Mouse (Mus musculus): ENCODE measurements around the gene Agbl4.
A peak's percentile ranks its signal among the peaks of the same experiment; 100 is the strongest.

Gene Agbl4

DNA sequence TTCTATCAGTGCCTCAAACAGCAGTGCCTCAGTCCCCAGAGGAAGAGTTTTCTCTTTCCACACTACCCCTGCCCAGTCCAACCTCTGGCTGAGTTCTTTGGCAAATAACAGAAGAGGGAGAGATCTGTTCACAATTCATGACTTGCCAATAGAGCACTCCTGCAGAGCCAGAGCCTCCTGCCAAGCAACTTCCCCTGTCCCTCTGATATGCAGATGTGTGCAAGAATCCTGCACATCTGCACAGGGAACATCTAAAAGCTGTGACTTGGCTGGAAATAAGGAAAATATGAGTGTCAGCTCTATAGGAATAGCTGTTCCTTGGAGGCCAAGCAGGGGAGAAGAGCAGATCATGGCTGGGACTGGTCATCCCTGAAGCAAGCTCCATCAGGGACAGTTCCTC, 993.3 kb downstream of the Agbl4 start:
- no peak for DNase-seq (ENCODE audit: low spot score in 2 of 2)

DNA sequence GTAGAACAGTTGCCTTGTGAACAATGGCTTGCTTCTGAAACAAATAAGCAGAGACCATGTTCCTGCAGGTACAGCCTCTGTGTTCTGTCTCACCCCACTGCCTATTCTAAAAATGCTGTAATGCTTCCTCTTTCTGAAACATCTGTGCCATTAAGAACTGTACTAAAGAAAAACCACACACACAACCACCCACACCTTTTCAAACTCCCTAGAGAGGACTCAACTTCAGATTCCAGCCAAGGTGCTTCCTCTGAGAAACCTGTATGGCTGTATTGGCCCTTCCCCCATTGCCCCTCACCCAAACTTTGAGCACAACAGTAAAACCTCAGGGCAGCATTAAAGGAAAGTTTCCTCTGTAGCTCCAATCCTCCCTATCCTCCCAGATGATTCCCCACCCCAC, 1002.3 kb downstream of the Agbl4 start:
- DNase-seq (ENCODE audit: low spot score in 2 of 2): peak in 1 of 2 experiments; percentile 59

DNA sequence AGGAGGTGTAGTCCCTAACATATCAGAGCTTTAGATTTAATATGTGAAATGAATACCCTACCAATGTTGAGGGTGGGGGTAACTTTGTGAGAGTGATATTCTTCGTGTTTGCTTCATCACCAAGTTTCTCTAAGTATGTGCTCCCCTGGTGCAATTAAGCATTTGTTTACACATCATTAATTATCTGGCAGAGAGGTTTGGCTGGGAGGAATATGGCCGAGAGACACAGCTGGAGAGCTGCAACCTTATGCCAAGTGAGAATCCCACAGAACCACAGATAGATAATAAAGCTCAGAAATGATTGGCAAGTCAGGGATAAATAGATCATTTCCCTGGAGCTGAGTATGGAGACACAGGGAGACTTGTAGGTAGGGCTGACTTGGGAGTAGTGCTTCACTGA, 1003.2 kb downstream of the Agbl4 start:
- DNase-seq (ENCODE audit: low spot score in 2 of 2): no peak

DNA sequence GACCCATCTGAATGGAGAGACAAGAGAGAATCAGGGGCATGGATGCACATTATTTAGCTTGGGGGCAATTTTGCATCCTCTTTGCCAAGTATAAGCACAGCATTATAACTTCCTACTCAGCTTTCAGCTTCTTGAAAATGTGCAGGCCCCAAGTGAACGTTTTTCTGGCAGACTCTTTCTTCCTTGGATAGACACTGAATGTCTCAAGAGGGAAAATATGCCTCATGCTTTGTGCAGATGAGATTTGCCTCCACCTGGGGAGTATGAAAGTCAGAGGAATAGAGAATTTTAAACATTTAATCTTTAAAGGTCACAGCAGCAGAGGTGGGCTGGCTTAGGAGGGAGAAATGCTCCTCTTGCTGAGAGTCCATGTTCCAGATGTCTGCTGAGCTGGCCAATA, 1005.8 kb downstream of the Agbl4 start:
- DNase-seq (ENCODE audit: low spot score in 2 of 2): no peak

DNA sequence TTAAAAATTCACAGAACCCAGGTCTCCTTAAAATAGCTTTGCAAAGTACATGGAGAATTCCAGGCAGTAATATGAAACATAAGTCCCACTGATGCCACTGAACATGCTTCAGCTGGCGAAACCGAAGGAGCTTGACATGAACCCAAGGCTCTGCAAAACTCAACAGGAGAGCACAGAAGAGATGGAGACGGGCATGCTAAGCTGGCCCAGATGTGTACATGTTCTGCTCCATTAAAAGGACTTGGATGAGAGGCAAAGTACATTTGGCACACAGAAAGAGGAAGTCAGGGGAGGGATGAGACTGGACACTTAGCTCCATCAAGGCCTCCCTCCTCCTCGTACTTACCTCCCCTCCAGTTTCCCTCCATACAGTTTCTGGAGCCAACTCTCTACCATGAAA, 1013.3 kb downstream of the Agbl4 start:
- no peak for DNase-seq (ENCODE audit: low spot score in 2 of 2)

DNA sequence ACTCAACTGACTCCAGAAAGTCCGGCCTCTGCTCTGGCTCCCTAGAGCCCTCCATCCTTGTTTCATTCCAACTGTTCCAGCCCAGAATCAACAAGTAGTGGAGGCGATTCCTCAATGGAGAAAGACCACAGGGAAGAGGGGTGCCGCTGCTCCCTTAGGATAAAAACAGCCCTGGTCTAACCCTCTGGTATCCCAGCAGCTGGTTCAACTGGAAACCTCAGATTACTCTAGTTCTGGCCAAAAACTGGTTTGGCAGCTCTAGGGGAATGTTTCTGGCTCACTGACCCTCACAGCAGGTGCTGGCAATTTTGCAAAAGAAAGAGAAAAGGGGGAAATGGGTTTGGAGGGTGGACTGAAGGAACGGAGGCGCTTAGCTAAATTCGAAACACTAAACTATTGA, 1016.9 kb downstream of the Agbl4 start:
- DNase-seq (ENCODE audit: low spot score in 2 of 2): no peak

DNA sequence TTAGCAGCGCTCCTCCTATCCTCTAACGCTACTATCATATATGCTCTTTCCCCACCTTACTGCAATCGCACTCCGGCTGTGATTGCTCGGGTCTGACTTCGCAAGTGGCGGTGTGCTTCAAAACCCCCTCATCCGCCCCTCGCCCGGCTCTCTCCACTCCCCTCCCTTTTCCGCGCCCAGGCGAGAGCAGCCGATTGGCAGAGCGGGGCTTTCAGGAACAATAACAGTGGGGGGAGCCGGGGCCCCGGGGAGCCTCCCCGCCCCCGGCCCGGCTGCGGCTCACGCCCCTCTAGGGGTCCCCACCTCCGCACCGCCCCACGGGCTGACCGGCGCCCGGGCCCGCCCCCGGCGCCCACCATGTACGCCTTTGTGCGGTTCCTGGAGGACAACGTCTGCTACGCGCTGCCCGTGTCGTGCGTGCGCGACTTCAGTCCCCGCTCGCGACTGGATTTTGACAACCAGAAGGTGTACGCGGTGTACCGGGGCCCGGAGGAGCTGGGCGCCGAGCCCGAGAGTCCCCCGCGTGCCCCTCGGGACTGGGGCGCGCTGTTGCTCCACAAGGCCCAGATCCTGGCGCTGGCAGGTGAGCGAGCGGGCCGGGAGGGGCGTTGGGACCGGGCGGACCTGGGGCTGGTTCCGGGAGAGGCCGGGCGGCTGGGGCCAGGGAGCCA, 1017.5 kb downstream of the Agbl4 start, which contains the start of gene Bend5:
Gene Bend5 (plus strand): TSS at position 189 of the 671 bp plus-strand sequence.
- peak; percentile 12 to 67 for DNase-seq (ENCODE audit: low spot score in 2 of 2)

DNA sequence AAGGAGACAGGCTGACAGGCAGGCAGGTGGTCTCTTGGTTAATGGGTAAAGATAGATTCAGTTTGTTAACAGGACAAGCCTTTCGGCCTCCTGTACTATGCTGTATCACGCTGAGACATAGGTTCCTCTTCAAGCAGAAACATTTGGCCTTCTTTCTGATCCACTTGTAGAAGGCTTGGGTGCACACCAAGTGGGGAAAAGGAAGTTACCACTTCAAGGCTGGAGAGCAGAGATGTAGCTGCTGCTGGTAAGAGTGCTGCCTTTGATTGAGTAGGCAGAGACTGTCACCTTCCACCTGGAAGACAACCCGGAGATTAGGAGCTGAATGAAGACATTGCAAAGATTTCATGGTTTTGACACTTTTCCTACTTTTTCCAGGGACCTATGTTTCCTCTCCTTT, 1018.7 kb downstream of the Agbl4 start:
- DNase-seq (ENCODE audit: low spot score in 2 of 2): no peak

DNA sequence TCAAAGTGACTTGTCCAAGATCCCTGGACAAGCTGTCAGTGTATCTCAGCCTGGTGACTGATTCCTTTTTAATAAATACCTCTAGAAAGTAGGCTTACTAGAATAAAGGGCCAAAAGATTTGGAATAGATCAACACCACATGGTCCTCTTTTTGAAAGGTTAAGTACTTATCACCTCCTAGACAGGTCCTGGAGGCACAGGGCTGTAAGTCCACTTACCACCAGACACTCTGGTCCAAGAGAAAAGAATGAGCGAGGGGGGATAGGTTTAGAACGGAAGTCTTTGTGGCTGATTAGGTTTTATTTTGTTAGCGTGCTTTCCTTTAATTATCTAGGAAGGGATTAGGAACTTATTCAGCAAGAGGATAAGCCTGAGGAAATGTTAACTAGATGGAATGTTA, 1019.1 kb downstream of the Agbl4 start:
- no peak for DNase-seq (ENCODE audit: low spot score in 2 of 2)

DNA sequence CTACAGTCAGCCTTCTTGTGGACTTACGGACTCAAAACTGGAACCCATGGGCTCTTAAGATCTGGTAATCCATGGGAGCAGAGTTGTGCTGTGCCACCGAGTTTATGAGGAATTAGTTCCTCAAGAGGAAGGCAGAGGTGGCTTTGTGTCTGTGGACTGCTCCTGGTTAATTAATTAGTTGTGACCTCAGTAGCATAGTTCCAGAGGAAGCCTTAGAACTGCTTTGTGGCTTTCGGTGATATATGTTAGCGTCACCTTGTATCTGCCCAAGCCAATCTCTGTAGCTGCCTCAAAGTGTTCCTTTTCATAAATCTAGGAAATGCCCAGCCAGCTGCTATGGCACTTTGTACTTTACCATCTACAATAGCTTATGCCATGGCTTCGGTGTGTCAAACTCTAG, 1020.3 kb downstream of the Agbl4 start:
- no peak for DNase-seq (ENCODE audit: low spot score in 2 of 2)

DNA sequence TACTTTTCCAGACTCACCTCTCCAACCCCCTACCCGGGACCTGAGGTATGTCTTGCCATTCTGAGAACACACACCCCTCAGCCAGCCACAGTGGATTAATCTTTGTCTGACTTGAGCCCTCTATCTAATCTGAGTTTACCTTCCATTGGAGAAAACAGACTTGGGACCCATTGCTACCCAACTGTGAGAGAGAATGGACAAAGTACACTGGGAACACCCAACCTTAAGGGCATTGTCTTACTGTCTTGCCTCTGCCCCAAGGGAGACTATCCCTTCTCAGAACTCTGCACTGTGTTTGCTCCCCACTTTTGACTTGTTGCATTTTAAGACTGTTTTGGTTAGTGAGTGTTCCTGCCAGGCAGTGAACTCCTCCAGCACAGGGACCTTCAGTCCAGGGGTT, 1022.0 kb downstream of the Agbl4 start:
- no peak for DNase-seq (ENCODE audit: low spot score in 2 of 2)

DNA sequence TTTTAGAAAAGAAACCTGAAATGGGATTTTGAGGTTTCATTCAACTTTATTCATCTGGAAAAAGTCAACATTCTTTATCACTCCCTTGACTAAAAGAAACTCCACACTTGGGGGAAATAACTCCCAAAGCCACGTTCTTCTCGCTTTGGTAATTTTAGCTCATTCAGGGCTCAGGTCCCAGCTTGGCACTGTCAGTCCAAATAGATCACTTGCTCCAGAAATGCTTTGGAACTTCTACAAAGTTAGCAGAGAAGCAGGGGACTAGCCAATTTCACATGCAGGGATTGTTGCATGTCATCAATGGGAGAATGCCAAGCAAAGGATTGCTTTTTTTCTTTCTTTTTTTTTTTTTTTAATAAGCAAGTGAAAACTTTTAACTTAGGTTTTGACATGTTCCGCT, 1022.6 kb downstream of the Agbl4 start:
- no peak for DNase-seq (ENCODE audit: low spot score in 2 of 2)

DNA sequence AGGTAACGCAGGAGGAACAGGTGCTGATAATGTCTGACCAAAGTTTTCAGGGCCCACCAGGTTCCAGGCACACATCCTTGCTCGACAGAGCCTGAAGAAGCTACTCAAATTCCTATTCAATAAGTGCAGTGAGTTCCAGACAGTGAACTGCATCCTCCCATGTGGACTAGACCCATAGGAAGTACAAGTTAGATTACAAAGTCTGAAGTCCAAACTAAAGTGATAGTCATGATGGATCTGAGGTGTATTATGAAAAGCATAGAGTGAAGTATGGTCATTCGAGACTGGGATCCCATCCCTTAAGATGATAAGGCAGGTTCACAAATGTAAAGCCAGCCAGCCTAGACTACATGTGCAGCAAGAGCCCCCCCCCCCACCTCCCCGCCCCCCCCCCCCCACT, 1023.5 kb downstream of the Agbl4 start:
- no peak for DNase-seq (ENCODE audit: low spot score in 2 of 2)

DNA sequence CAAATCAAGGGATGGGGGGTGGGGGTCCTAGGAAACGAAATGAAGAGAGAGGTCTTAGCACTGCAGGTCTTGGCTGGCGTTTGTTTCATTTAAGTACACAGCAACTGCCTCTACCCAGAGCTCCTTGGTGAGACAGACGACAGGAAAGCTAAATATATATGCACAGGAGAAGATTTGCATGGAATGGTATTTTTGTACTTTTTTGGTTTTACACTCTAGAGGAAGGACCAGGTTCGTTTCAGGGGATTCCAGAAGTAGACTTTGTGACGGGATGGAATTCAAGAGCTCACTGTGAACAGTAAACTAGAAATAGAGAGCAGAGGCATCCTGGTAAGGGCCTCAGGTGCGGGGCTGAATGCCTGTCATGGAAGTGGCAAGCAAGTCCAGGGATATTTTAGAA, 1024.3 kb downstream of the Agbl4 start:
- DNase-seq (ENCODE audit: low spot score in 2 of 2): no peak

DNA sequence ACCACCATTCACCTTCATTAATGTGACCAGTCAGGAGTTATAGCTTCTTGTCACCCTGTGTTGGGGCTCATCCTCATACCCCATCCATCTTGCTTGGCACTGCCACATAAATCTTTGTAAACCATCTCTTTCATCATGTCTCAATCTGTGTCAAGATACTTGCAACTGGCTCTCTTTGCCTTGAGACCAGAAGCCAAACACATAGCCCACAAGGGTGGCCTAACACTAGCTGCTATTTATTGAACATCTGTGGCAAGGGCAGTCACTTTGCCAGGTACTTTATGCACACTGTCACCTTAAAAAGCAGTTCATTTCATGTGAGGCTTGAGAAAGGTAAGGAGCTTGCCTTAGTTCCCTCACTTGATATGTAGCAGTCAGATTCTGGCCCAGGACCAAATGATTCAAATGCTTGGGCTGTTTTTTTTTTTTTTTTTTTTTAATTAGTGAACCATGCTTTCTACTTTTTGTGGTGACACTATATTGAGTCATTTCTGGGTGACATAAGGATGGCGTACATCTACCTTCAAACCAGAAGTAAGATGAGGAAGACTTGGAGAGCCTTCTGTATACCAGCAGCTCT, 1027.0 kb downstream of the Agbl4 start:
- DNase-seq (ENCODE audit: low spot score in 2 of 2): no peak

DNA sequence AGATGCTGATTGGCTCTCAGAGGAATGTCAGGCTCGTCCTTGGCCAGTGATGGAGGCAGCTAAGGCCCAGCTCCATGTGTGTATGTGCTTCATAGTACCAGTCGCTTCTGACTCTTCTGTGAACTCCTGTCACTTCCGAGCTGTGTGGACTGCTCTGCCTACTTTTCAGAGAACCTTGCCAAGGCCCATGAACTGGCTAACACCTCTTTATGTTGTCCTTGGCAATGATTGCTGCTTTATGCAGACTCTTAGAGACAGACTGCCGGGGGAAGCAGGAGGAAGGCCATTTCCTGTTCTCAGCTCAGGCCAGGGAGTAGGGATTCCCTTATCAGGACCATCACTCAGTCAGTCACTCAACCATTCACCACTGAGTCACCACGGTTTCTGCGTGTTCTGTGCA, 1027.7 kb downstream of the Agbl4 start:
- no peak for DNase-seq (ENCODE audit: low spot score in 2 of 2)

DNA sequence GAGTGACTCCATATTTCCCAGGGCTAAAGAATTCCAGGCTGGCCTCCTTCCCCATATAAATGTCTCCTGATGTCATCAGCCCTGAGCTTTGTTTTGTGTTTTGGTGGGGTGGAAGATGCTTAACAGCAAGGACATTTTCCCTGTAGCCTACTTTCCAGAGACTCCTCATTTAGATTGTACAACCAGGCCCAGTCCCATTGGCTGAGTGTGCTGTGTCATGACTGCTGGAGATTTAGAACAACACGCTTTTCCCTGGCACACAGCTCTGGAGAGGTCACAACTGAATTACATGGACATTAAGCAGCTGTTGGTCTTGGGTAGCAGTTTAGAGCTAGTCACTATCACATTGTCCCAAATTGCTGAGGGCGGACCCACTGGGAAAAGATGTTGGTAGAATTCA, 1033.7 kb downstream of the Agbl4 start:
- DNase-seq (ENCODE audit: low spot score in 2 of 2): no peak

DNA sequence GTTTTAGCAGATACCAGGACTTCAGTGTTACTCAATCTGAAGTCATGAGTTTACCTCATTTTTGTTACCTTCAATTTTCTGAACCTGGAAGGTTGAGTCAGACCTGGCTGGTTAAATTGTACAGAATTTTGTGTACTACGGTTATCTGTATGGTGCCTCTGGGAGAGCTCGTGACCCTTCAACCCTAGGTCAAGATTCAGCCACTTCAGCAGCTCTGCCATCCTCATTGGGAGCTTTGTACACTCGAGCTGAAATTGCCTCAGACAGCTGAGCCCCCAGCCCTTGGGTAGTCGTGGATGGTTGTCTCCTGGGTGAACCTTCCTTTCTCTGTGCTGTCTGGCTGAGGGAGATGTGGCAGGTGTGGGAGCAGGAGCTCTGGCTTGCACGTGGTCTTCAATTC, 1034.6 kb downstream of the Agbl4 start:
- DNase-seq (ENCODE audit: low spot score in 2 of 2): no peak

DNA sequence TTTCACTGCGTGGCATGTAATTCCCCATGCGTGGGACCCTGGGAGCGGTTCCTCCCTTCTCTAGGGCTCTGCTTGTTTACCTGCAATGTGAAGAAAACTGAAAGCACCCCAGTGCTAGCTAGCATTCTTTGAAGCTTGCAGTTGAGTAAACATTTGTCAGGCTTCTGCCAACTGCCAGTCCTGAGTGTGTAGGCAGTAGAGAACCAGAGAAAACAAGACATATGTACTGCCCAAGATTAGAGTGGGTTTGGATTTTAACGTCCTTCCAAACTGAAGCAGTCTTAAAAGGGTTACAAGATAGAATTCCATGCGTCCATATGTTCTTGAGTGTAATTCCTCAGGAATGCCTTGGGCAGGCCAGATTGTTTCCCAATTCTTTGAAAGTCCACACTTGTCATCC, 1035.0 kb downstream of the Agbl4 start:
- no peak for DNase-seq (ENCODE audit: low spot score in 2 of 2)

DNA sequence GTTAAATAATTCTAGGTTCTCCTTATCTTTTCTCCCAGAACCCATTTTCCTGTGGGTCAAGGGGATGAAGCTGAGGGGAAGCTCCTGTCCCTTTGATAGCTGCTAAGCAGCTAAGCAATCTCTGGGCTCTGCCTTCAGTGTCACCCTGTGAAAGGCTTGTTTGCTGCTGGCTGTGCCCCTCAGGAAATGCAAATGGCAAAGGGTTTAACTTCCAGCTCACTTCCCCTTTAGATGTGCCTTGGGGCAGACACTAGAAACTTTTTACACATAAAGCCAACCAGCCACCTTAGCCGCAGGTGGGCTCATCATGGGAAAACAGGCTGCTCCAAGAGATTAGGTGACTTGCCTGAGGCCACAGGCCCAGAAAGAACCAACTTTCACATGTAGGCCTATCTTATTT, 1044.2 kb downstream of the Agbl4 start:
- peak in 1 of 2 experiments; percentile 67 for DNase-seq (ENCODE audit: low spot score in 2 of 2)

DNA sequence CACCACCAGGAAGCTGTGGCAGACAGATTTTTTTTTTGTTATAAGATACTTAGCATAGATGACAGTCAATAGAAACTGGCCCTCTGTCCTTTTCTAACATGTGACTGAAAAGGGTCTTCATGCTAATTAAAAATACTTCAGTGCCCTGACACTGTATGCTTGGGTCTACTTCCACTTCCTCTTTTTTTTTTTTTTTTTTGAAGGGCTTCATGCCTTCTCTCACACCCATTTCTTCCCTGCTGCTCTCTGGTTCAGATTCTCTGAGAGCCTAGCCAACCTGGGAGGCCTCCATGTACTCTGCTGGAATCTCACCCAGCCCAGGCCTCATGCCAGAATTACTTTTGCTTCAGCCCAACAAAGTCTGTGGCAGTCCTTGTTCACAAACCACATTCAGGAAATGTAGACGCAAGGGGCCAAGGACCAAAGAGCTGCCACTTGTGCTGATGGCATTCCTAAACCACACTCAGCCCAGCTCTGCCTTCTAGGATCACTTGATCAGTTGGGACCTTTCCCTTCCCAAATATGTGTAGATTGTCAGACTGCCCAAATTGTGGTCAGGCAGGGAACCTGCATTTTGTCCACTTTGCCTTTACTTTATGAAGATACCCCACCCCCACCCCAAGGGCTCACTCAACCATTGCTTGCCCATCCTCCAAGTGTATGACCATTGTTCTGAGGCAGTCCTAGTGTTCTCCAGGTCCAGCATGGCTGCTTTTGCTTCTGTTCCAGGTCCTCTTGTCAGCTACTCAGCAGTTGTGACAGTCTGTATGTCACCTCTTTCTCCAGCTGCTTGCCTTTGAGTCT, 1045.2 kb downstream of the Agbl4 start:
- DNase-seq (ENCODE audit: low spot score in 2 of 2): peak in 1 of 2 experiments; percentile 34

DNA sequence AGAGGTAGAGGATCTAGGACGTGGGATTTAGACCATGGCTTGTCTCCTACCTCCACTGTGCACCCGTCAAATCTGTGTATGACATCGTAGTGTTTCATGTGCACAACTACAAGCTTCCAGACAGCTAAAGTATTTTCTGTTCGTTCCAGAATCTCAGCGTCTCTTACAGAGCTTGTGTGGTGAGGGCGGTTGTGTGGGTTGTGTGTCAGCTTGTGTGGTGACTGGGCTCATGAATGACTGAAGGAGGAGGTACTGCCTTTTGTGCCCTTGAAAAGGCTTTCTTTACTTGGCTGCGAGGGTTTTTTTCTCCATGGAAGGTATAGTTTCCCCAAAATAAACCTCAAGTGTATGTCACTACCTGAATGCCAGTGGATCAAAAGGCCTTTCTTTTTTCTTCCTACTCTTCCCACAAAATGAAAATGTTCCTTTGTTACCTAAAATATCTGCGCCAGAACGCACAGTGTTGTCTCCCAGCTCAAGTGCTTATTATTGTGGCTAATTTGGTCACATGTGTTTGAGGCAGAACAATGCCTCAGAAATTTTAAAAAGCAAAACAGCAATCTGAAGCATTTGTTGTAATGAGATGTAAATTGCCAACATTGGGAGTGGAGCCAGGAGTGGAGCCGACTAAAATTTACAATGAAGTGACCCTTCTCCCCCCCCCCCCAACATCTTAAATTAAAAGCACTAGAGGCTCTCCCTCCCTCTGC, 1046.6 kb downstream of the Agbl4 start:
- no peak for DNase-seq (ENCODE audit: low spot score in 2 of 2)
